Mouse (Mus musculus): ENCODE data around the gene Fmo2.

- no peak for TF ChIP-seq CTCF (IDR thresholded peaks at IDR 0.05; ENCODE audit: control insufficient read depth, insufficient read depth, insufficient read length)
- no peak for TF ChIP-seq USF1 (IDR thresholded peaks at IDR 0.05; ENCODE audit: low read depth)
- no peak for TF ChIP-seq CEBPB (IDR thresholded peaks at IDR 0.05; ENCODE audit: low read depth)
Observed at GRCm38 (mm10) chr1:162947934-162948333, 49.4 kb upstream of the Fmo2 start.
